Mouse (Mus musculus) right cerebral cortex, postnatal 10 days (tissue): ENCODE measurements around the gene H2-M9.

Experiments used
- DNase-seq, 2 experiments: peaks; one replicate each; pipeline ENCODE4 v3.0.0; 2021; ENCODE audit warnings: low spot score in 2 of 2

The H2-M9 gene

DNA sequence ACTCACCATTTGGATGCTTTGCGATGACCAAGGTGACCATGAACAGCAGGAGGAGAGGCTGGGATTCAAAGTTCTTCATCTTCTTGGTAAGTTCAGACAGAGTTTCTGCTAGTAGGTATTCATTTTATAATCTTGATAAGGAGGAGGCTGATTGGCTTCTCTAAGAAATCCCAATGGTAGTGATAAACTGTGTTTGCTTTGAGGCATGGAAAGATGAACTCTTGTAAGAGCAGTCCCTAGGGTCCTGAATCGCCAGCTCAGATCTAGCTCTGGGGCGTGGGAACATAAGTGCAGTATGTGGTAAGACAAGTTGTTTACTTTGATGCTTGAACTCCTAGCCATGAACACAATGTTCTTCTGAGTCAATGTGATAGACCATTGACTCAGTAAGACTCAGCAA is at the start of gene H2-M9:
Gene H2-M9 (minus strand): TSS at position 101 of the 400 bp plus-strand sequence.
- no peak for DNase-seq

DNA sequence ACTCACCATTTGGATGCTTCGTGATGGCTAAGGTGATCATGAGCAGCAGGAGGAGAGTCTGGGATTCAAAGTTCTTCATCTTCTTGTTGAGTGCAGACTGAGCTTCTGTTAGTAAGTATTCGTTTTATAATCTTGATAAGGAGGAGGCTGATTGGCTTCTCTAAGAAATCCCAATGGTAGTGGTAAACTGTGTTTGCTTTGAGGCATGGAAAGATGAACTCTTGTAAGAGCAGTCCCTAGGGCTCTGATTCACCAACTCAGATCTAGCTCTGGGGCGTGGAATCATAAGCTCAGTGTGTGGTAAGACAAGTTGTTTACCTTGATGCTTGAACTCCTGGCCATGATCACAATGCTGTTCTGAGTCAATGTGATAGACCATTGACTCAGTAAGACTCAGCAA is 29.7 kb upstream of the H2-M9 start, which contains the start of gene H2-M1:
Gene H2-M1 (minus strand): TSS at position 101 of the 400 bp plus-strand sequence.
- no peak for DNase-seq
